Mouse (Mus musculus): ENCODE measurements around the gene Gm20388. TPM values are rescaled to one million over a fixed set of nuclear protein-coding genes. Genes with fewer than 3 reads are reported as not detected.

Gene Gm20388
- polyA plus RNA-seq, 1 experiment = 0.36 TPM

DNA sequence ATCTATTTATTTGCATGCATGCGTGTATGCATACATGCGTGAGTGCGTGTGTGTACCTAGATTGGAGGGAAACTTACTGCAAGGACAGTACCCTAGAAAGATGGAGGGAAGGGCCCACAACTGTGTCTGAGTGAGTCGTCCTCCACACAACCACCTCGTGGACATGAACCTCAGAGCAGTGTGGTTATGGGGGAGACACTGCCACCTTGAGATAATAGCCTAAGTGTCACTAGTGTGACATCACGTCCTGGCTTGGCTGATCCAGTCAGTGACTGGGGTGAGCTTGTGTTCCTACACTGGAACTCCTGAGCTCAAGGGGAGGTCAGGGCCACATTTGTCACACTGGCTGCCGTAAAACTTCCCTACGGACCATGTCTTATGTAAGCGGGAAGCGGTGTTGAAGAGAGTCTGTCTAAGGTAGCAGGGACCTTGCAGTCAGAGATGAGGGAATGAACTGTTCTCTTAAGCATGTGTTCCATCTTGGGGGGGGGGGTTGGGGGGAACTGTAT lies 1305.9 kb downstream of the Gm20388 start:
- Histone ChIP-seq H3K9me3 (ENCODE audit: control insufficient read depth, low read length) (peaks cover 5% of the 10 kb centered on the region), H3K4me1 (ENCODE audit: control insufficient read depth) (no peaks in the 10 kb centered on the region), H3K27me3 (ENCODE audit: control insufficient read depth) (peaks cover 7% of the 10 kb centered on the region), H3K36me3 (ENCODE audit: control insufficient read depth) (no peaks in the 10 kb centered on the region), H3K4me3 (replicated peaks) (no peak overlapping the region)
- TF ChIP-seq GATA1 (IDR thresholded peaks at IDR 0.05; ENCODE audit: low read length) (no peak), TAL1 (IDR thresholded peaks at IDR 0.05; ENCODE audit: low read length) (no peak)

DNA sequence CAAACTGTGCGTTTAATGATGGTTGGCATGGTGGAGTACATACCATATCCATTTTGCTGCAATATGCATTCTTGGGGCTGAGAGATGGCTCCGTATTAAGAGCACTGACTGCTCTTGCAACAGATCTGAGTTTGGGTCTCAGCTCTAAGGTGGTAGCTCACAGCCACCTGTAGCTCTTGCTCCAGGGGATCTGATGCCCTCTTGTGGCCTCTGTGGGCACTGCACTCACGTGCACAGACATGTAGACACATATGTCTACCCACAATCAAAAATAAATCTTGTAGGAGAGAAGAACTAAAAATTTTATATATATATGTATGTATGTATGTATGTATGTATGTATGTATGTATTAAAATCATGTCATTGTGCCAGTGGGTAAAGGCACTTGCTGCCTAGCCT lies 1307.8 kb downstream of the Gm20388 start:
- Histone ChIP-seq H3K36me3 (ENCODE audit: control insufficient read depth) (no peaks in the 10 kb centered on the region), H3K27me3 (ENCODE audit: control insufficient read depth) (peaks cover 7% of the 10 kb centered on the region), H3K4me3 (replicated peaks) (no peak overlapping the region), H3K4me1 (ENCODE audit: control insufficient read depth) (no peaks in the 10 kb centered on the region), H3K9me3 (ENCODE audit: control insufficient read depth, low read length) (peaks cover 5% of the 10 kb centered on the region)
- no peak for TF ChIP-seq GATA1 (IDR thresholded peaks at IDR 0.05; ENCODE audit: low read length)
- no peak for TF ChIP-seq TAL1 (IDR thresholded peaks at IDR 0.05; ENCODE audit: low read length)

DNA sequence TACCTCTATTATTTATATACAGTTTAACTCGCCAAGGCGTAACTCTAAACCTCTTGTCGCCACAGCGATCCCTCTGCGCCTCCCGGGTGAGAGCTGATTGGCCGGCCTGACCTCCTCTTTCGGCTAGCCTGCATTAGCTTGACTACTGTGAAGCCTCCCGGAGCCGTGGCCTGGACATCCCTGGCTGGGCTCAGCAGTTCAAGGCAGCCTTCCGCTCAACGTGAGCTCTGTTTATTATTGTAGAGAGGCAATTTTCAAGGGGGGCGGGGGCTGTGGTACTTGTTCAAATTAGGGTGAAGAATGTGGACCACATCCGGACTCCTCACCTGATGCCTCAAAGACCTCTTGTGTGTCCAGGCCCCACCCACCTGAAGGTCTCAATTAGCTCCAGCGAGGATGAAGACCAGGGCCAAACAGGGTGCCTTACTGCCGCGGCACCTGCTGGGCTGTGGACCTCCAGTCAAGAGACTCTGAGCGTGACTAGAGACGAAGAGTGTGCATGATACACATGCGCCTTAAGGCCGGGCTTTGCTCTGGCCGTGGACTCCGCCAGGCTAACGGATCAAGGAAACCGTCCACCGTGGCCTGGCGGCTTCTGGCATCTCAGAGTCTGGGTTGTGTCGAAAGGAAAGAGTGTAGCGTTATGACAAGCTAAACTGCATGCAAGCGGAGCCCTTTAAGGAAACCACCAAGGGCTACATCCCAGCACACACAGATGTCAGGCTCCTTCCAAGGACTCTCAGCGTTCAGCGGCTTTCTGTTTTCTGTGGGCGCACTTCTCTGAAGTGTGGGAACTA lies 1309.7 kb downstream of the Gm20388 start:
- Histone ChIP-seq H3K4me1 (ENCODE audit: control insufficient read depth) (no peaks in the 10 kb centered on the region), H3K27me3 (ENCODE audit: control insufficient read depth) (peaks cover 7% of the 10 kb centered on the region), H3K9me3 (ENCODE audit: control insufficient read depth, low read length) (peaks cover 5% of the 10 kb centered on the region), H3K4me3 (replicated peaks) (no peak overlapping the region), H3K36me3 (ENCODE audit: control insufficient read depth) (no peaks in the 10 kb centered on the region)
- no peak for TF ChIP-seq GATA1 (IDR thresholded peaks at IDR 0.05; ENCODE audit: low read length)

DNA sequence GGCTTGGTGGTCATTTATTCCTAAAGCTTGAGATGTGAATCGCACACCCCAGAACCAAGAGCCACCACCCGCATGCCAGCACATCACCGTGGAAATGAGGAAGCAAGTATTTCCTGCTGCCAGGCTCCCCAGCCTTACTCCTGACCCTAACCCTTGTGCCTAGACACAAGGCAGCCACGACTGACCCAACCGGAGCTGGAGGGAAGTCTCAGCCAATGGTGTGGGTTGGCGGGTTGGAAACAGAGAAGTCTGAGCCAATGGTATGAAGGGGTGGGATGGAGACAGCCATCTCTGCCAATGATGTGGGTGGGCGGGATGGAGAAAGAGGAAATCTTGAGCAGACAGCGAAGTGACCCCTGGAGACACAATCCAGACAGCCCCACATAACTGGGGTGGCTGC lies 1314.1 kb downstream of the Gm20388 start:
- Histone ChIP-seq H3K9me3 (ENCODE audit: control insufficient read depth, low read length) (no peaks in the 10 kb centered on the region), H3K27me3 (ENCODE audit: control insufficient read depth) (peaks cover 7% of the 10 kb centered on the region), H3K4me1 (ENCODE audit: control insufficient read depth) (no peaks in the 10 kb centered on the region), H3K36me3 (ENCODE audit: control insufficient read depth) (no peaks in the 10 kb centered on the region), H3K4me3 (replicated peaks) (no peak overlapping the region)
- TF ChIP-seq TAL1 (IDR thresholded peaks at IDR 0.05; ENCODE audit: low read length) (no peak), GATA1 (IDR thresholded peaks at IDR 0.05; ENCODE audit: low read length) (no peak)

DNA sequence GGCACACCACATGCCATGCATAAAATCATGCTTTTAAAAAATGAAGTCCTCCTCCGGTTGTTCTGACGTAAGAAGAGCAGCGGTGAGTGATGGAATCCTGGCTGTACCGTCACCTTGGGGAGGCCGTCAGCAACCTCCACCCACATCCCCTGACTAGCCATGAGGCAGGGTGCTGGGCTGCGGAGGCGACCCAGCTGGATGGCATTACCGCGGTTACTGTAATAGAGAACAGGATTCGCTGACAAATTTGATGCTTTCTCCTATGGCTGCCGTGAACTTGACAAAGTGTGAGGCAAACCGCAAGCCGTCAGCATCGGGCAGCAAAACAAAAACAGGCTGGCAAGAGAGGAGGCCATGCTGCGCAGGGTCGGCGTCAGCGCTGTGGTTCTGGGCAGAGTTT lies 1317.1 kb downstream of the Gm20388 start:
- Histone ChIP-seq H3K27me3 (ENCODE audit: control insufficient read depth) (no peaks in the 10 kb centered on the region), H3K4me1 (ENCODE audit: control insufficient read depth) (no peaks in the 10 kb centered on the region), H3K4me3 (replicated peaks) (no peak overlapping the region), H3K9me3 (ENCODE audit: control insufficient read depth, low read length) (no peaks in the 10 kb centered on the region), H3K36me3 (ENCODE audit: control insufficient read depth) (no peaks in the 10 kb centered on the region)
- TF ChIP-seq TAL1 (IDR thresholded peaks at IDR 0.05; ENCODE audit: low read length) (no peak), GATA1 (IDR thresholded peaks at IDR 0.05; ENCODE audit: low read length) (no peak)

DNA sequence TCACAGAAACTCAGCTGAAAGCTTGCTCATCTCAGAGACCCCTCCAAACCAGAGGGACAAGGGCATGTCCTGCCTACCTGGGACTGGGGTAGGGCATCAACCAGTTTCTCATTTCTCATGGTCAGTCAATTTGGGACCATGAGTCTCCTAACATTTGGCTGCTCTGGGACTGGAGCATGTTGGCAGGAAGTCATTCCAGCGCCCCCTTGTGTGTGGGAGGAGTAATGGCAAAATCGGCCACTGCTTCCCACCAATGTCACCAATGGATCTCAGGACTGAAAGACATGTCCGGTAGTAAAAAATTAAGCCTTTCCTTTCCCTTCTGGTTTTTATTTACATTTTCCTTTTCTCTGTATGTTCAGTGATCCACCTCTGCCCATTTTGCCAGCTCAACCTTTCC lies 1318.3 kb downstream of the Gm20388 start:
- H3K4me1 ChIP-seq (ENCODE audit: control insufficient read depth) = no peaks in the 10 kb centered on the region
- no peaks in the 10 kb centered on the region for H3K9me3 ChIP-seq (ENCODE audit: control insufficient read depth, low read length)
- no peaks in the 10 kb centered on the region for H3K36me3 ChIP-seq (ENCODE audit: control insufficient read depth)
- H3K27me3 ChIP-seq (ENCODE audit: control insufficient read depth) = no peaks in the 10 kb centered on the region
- no peak overlapping the region for H3K4me3 ChIP-seq (replicated peaks)
- TF ChIP-seq TAL1 (IDR thresholded peaks at IDR 0.05; ENCODE audit: low read length) (no peak), GATA1 (IDR thresholded peaks at IDR 0.05; ENCODE audit: low read length) (no peak)

DNA sequence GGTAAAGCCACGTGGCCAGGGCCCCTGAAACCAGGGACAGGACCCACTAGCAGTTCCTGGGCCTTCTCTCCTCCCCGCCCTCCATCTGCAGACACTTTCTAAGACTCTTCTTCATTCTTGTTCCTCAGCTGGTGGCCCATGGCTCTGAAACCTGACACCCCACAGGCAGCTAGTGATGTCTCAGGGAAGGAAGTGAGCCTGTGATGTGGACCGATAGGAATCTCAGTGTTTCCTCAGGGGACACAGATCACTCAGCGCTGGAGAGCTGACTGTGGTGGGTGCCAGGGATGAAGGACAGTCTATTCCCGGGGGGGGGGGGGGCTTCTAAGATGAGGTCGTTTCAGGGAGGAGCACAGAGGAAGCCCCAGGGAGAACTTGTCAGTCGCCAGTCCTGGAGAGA lies 1318.9 kb downstream of the Gm20388 start:
- Histone ChIP-seq H3K27me3 (ENCODE audit: control insufficient read depth) (no peaks in the 10 kb centered on the region), H3K36me3 (ENCODE audit: control insufficient read depth) (no peaks in the 10 kb centered on the region), H3K4me3 (replicated peaks) (no peak overlapping the region), H3K9me3 (ENCODE audit: control insufficient read depth, low read length) (no peaks in the 10 kb centered on the region), H3K4me1 (ENCODE audit: control insufficient read depth) (no peaks in the 10 kb centered on the region)
- TF ChIP-seq GATA1 (IDR thresholded peaks at IDR 0.05; ENCODE audit: low read length) (no peak), TAL1 (IDR thresholded peaks at IDR 0.05; ENCODE audit: low read length) (no peak)

DNA sequence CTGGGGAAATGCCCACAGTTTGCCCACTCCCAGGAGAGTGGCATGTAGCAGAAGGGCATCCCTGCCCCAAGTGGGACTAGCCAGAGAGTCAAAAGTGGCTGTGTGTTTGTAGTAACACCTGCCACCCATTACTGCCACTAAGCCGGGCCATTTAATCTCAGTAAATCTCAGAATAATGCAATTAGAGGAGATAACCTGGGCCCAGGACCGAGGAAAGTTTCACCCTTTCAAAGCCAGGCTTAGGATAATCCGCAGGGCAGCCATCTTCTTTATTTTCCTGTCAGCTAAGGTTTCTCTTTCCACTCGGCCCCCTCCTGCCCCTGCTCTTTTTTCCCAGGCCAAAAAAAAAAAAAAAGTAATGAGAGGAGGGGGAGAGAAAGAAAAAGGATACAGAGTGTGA lies 1322.6 kb downstream of the Gm20388 start:
- H3K4me3 ChIP-seq (replicated peaks) = no peak overlapping the region

DNA sequence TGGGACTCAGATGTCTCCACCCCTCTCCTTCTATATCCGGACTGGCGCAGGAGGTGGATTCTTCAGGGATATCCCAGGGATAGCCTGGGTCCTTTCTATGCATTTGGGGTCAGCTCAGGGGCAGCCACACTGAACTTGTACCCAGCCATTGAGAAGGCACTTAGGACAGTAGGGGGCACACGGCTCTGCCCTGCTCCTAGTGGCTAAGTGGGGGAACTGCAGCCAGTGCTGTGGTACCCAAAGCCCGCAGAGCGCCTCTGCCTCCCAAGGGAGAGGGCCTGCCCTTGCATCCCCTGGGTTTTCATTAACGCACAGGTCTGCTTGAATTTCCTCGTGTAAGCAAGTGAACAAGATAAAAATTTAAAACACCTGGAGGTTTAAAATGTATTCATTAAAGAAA lies 1324.3 kb downstream of the Gm20388 start:
- Histone ChIP-seq H3K4me1 (ENCODE audit: control insufficient read depth) (peaks cover 2% of the 10 kb centered on the region), H3K9me3 (ENCODE audit: control insufficient read depth, low read length) (peaks cover 9% of the 10 kb centered on the region), H3K27me3 (ENCODE audit: control insufficient read depth) (no peaks in the 10 kb centered on the region), H3K4me3 (replicated peaks) (no peak overlapping the region), H3K36me3 (ENCODE audit: control insufficient read depth) (no peaks in the 10 kb centered on the region)
- TF ChIP-seq TAL1 (IDR thresholded peaks at IDR 0.05; ENCODE audit: low read length) (no peak), GATA1 (IDR thresholded peaks at IDR 0.05; ENCODE audit: low read length) (no peak)

More for the DNA sequence above, 1322.6 kb downstream of the Gm20388 start:
- Histone ChIP-seq H3K36me3 (ENCODE audit: control insufficient read depth) (no peaks in the 10 kb centered on the region), H3K9me3 (ENCODE audit: control insufficient read depth, low read length) (peaks cover 7% of the 10 kb centered on the region), H3K4me1 (ENCODE audit: control insufficient read depth) (peaks cover 2% of the 10 kb centered on the region), H3K27me3 (ENCODE audit: control insufficient read depth) (no peaks in the 10 kb centered on the region)
- TF ChIP-seq GATA1 (IDR thresholded peaks at IDR 0.05; ENCODE audit: low read length) (no peak), TAL1 (IDR thresholded peaks at IDR 0.05; ENCODE audit: low read length) (no peak)

All from erythroblast, embryonic 14.5 days (primary cell).